Mouse (Mus musculus): ENCODE measurements around the gene Fank1.

Gene Fank1

GRCm38 (mm10) chr7:133768027-133768426, 8.6 kb upstream of the Fank1 start:
- in situ Hi-C loops (cut with MboI, MseI), result no loop called here

GRCm38 (mm10) chr7:133768517-133768916, 8.1 kb upstream of the Fank1 start:
- in situ Hi-C loops (cut with MboI, MseI), result no loop called here

GRCm38 (mm10) chr7:133775179-133775578, 1.5 kb upstream of the Fank1 start:
- in situ Hi-C loops (cut with MboI, MseI), result loop anchor here (5.0 kb wide), 1 partner anchor 53 kb away; no protein-coding TSS in a partner anchor

- in situ Hi-C loops (cut with MboI, MseI), result loop anchor here (5.0 kb wide), 1 partner anchor 54 kb away; no protein-coding TSS in a partner anchor
Observed at GRCm38 (mm10) chr7:133775796-133776625, 650 bp upstream of the Fank1 start.

GRCm38 (mm10) chr7:133781583-133781982, 4.9 kb downstream of the Fank1 start:
- in situ Hi-C loops (cut with MboI, MseI), result no loop called here

GRCm38 (mm10) chr7:133781991-133782390, 5.3 kb downstream of the Fank1 start:
- in situ Hi-C loops (cut with MboI, MseI), result no loop called here

- in situ Hi-C loops (cut with MboI, MseI), result no loop called here
Observed at GRCm38 (mm10) chr7:133782717-133783435, 6.2 kb downstream of the Fank1 start, which contains the start of gene Dhx32. Dhx32 (minus strand) TSS chr7:133782726.

- in situ Hi-C loops (cut with MboI, MseI), result no loop called here
Observed at GRCm38 (mm10) chr7:133787571-133787970, 10.9 kb downstream of the Fank1 start.

- in situ Hi-C loops (cut with MboI, MseI), result no loop called here
Observed at GRCm38 (mm10) chr7:133788147-133788546, 11.5 kb downstream of the Fank1 start.

GRCm38 (mm10) chr7:133790171-133790570, 13.5 kb downstream of the Fank1 start:
- in situ Hi-C loops (cut with MboI, MseI), result no loop called here

- in situ Hi-C loops (cut with MboI, MseI), result no loop called here
Observed at GRCm38 (mm10) chr7:133790608-133791229, 14.1 kb downstream of the Fank1 start.

GRCm38 (mm10) chr7:133792771-133793170, 16.1 kb downstream of the Fank1 start:
- in situ Hi-C loops (cut with MboI, MseI), result no loop called here

GRCm38 (mm10) chr7:133793248-133794131, 16.8 kb downstream of the Fank1 start:
- in situ Hi-C loops (cut with MboI, MseI), result no loop called here

- in situ Hi-C loops (cut with MboI, MseI), result no loop called here
Observed at GRCm38 (mm10) chr7:133794720-133795119, 18.1 kb downstream of the Fank1 start.

- in situ Hi-C loops (cut with MboI, MseI), result no loop called here
Observed at GRCm38 (mm10) chr7:133799928-133800327, 23.3 kb downstream of the Fank1 start.

- in situ Hi-C loops (cut with MboI, MseI), result no loop called here
Observed at GRCm38 (mm10) chr7:133801823-133802222, 25.2 kb downstream of the Fank1 start.

- in situ Hi-C loops (cut with MboI, MseI), result no loop called here
Observed at GRCm38 (mm10) chr7:133805614-133806175, 29.0 kb downstream of the Fank1 start.

GRCm38 (mm10) chr7:133812927-133813326, 36.3 kb downstream of the Fank1 start:
- in situ Hi-C loops (cut with MboI, MseI), result no loop called here

GRCm38 (mm10) chr7:133813331-133813730, 36.7 kb downstream of the Fank1 start:
- in situ Hi-C loops (cut with MboI, MseI), result no loop called here

GRCm38 (mm10) chr7:133823751-133824150, 47.1 kb downstream of the Fank1 start:
- in situ Hi-C loops (cut with MboI, MseI), result no loop called here

- in situ Hi-C loops (cut with MboI, MseI), result no loop called here
Observed at GRCm38 (mm10) chr7:133824579-133824978, 47.9 kb downstream of the Fank1 start.

All from regulatory T cell (primary cell).